Mouse (Mus musculus): ENCODE measurements around the gene Phldb1. TPM values are rescaled to one million over a fixed set of nuclear protein-coding genes. Genes with fewer than 3 reads are reported as not detected.
"Not testable (repeated sequence)": the region's sequence is repeated elsewhere in the genome, so short reads cannot be mapped to it uniquely, and the experiment has no call there.

Phldb1 gene
- total RNA-seq, 2 experiments from 2014 or later = 62.4 to 65.7 TPM

GRCm38 (mm10) chr9:44678288-44678871 lies 56.6 kb downstream of the Phldb1 start:
- intact Hi-C loops (cut with DNase I) = no loop called here
- DNase-seq (ENCODE audit: low spot score in 2 of 2) = no peak

GRCm38 (mm10) chr9:44673005-44673404 lies 62.0 kb downstream of the Phldb1 start, which contains the start of gene Treh:
Treh (plus strand) TSS chr9:44673233.
- DNase-seq (ENCODE audit: low spot score in 2 of 2) = no peak
- intact Hi-C loops (cut with DNase I) = no loop called here

GRCm38 (mm10) chr9:44672291-44672865 lies 62.6 kb downstream of the Phldb1 start:
- intact Hi-C loops (cut with DNase I) = loop anchor here (1.0 kb wide), 1 partner anchor 14 kb away; no protein-coding TSS in a partner anchor
- no peak for DNase-seq (ENCODE audit: low spot score in 2 of 2)

DNA sequence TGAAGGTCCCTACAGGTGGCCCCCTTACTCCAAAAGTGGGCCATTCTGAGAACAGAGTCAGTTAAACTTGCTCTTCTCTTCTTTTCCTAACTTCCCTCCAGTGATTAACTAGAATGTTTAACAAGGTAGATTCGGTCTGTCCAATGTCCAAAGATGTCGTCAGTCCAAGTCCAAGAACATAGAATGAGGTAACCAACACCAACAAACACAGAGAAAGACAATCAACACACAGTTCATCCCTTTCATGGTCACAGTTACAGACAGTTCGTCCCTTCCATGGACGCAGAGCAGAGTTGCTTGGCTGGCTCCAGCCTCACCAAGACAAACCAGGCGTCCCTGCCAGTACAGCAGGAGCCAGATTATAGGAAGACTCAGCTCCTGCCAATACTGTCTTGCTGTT lies 63.6 kb downstream of the Phldb1 start:
- intact Hi-C loops (cut with DNase I) = no loop called here

GRCm38 (mm10) chr9:44663706-44664105 lies 71.3 kb downstream of the Phldb1 start:
- intact Hi-C loops (cut with DNase I) = no loop called here
- DNase-seq (ENCODE audit: low spot score in 2 of 2) = no peak

More for the DNA sequence above, 63.6 kb downstream of the Phldb1 start:
- DNase-seq (ENCODE audit: low spot score in 2 of 2) = no peak

GRCm38 (mm10) chr9:44655098-44656066 lies 79.6 kb downstream of the Phldb1 start:
- intact Hi-C loops (cut with DNase I) = loop anchor here (1.0 to 10.0 kb wide), 3 partner anchors 29 to 489 kb away; no protein-coding TSS in a partner anchor

GRCm38 (mm10) chr9:44653896-44654295 lies 81.1 kb downstream of the Phldb1 start:
- intact Hi-C loops (cut with DNase I) = loop anchor here (2.0 to 10.0 kb wide), 3 partner anchors 31 to 491 kb away; no protein-coding TSS in a partner anchor

More at GRCm38 (mm10) chr9:44655098-44656066, 79.6 kb downstream of the Phldb1 start:
- DNase-seq (ENCODE audit: low spot score in 2 of 2) = peak; percentile 73 to 81

DNA sequence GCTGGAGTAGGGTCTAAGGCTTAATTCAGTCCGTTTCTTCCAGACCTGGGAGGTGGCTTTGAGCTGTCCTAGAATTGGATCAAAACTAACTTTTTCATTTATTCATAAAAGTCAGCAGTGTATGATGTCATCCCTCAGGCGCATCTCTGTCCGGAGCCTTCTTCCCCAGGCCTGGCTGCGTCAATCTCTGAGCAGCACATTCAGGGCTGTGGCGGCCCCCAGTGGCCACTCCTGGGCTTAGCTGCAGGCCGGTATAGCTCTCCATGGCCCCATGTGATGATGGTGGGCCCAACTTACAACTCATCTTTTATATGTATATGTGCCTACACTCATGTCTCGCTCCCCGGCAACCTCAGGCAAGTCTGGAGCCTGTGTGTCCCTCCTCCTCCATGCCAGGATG lies 83.0 kb downstream of the Phldb1 start:
- peak; percentile 67 for DNase-seq (ENCODE audit: low spot score in 2 of 2)
- intact Hi-C loops (cut with DNase I) = loop anchor here (2.0 to 10.0 kb wide), 2 partner anchors 199 to 493 kb away; no protein-coding TSS in a partner anchor

More at GRCm38 (mm10) chr9:44653896-44654295, 81.1 kb downstream of the Phldb1 start:
- DNase-seq (ENCODE audit: low spot score in 2 of 2) = no peak

DNA sequence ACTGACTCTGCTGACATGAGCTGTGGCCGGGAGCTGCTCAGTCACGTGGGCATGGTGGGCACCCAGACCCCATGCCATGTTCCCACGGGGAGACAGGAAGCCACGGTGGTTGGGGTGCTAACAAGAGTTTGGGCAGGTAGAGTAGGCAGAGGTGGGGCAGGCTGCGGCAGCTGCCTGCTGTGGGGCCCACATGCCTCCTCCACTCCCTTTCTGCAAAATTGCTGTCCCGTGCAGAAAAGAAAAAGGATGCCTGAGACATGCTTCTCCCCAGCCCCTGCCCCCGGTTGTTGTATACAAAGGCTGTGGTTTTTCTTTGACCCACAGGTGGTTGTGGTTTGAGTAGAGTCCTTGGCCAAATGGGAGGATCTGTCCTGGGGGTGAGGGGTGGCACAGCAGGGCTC lies 86.1 kb downstream of the Phldb1 start:
- intact Hi-C loops (cut with DNase I) = no loop called here
- DNase-seq (ENCODE audit: low spot score in 2 of 2) = no peak

DNA sequence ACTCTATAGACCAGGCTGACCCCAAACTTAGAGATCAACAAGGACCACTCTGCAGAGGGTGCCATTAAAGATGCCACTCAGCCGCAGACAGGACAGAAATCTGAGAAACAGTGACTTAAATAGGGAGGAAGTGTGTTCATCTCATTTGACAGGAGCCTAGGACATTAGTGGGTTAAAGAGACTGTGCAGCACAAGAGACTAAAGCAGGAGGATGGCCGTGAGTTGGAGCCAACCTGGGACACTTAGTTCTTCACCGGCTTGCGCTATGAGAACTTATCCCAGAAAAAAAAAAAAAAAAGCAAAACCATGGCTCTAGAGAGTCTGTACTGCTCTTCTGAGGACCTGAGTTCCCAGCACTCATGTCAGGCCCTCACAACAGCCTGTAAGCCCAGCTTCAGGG lies 87.3 kb downstream of the Phldb1 start:
- DNase-seq (ENCODE audit: low spot score in 2 of 2) = no peak
- intact Hi-C loops (cut with DNase I) = no loop called here

DNA sequence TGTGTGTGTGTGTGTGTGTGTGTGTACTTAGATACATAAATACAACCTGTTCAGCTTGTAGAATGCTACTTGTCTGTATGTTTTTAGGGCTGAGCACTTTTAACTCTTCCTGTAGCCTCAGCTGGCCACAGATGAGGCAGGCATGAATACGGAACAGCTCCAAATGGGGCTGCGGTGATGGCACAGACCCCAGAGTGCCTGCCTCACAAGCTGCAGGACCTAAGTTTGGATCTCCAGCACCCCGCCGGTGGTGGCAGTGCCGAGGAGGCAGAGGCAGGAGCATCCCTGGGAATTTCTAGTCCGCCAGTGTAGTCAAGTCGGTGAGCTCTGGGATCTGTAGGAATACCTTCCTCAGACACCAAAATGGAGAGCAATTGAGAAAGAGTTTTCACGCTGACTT lies 88.0 kb downstream of the Phldb1 start:
- no peak for DNase-seq (ENCODE audit: low spot score in 2 of 2)
- intact Hi-C loops (cut with DNase I) = no loop called here

DNA sequence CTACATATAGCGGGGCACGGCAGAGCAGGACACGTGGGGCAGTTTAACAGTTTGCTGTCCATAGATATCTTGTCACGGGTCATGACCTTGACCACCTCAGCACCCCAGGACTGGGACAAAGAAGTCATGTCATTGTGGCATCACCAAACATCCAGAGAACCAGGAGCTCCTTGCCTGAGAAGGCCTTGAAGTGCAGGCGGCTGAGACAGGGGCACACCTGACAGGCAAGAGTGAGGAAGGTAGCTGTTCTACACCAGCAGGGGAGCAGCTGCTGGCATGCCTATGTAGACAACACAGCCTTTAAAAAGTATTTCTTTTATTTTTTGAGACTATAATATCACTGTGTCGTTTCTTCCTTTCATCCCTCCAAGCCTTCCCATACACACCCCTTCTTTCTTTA lies 88.6 kb downstream of the Phldb1 start:
- no peak for DNase-seq (ENCODE audit: low spot score in 2 of 2)
- intact Hi-C loops (cut with DNase I) = no loop called here

GRCm38 (mm10) chr9:44645924-44646323 lies 89.1 kb downstream of the Phldb1 start:
- intact Hi-C loops (cut with DNase I) = no loop called here

GRCm38 (mm10) chr9:44645481-44645880 lies 89.5 kb downstream of the Phldb1 start:
- no peak for DNase-seq (ENCODE audit: low spot score in 2 of 2)
- intact Hi-C loops (cut with DNase I) = no loop called here

More at GRCm38 (mm10) chr9:44645924-44646323, 89.1 kb downstream of the Phldb1 start:
- DNase-seq (ENCODE audit: low spot score in 2 of 2) = no peak

- intact Hi-C loops (cut with DNase I) = no loop called here
- no peak for DNase-seq (ENCODE audit: low spot score in 2 of 2)
Observed at GRCm38 (mm10) chr9:44644186-44644585, 90.8 kb downstream of the Phldb1 start.

DNA sequence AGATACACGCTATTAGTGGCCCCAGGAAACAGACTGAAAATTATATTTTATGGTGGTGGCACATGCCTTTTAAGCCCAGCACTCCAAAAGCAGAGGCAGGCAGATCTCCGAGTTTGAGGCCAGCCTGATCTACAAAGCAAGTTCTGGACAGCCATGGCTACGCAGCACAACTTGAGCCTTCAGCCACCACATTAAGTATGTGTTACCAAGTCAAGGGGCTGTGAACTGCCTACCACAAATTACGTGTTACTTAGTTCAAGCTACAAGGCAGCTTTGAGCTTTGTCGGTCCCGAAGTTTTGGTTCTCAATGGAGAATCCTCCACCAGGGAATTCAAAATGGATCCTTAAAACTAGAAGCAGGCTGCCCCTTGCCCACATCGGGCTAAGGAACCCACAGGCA lies 91.9 kb downstream of the Phldb1 start:
- DNase-seq (ENCODE audit: low spot score in 2 of 2) = no peak
- intact Hi-C loops (cut with DNase I) = no loop called here

DNA sequence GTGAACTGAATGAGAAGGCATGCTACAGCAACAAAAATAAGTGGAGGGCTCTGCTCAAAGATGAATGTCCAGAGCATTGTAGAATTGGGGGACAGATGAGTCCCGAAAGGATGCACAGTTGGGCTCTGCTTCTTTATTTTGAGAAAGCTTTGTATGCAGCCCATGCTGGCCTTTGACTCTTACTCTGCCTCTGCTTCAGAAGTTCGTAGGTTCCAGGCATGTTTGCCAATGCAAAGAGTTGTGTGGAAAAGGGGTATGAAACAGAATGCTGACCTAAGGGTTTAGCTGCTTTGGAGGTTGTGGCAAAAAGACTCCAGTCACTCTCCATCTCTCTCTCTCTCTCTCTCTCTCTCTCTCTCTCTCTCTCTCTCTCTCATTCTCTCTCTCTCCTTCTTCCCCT lies 93.4 kb downstream of the Phldb1 start:
- no peak for DNase-seq (ENCODE audit: low spot score in 2 of 2)
- intact Hi-C loops (cut with DNase I) = no loop called here

- DNase-seq (ENCODE audit: low spot score in 2 of 2) = no peak
- intact Hi-C loops (cut with DNase I) = no loop called here
Observed at GRCm38 (mm10) chr9:44640646-44641357, 94.2 kb downstream of the Phldb1 start.

GRCm38 (mm10) chr9:44640028-44640427 lies 95.0 kb downstream of the Phldb1 start:
- DNase-seq (ENCODE audit: low spot score in 2 of 2); intact Hi-C loops (cut with DNase I): not testable (repeated sequence)

All from left cerebral cortex, postnatal 14 days (tissue).